Mouse (Mus musculus): Measurements from ENCODE around the gene Tnnt1. TPM values are rescaled to one million over a fixed set of nuclear protein-coding genes. Genes with fewer than 3 reads are reported as not detected.

Gene Tnnt1
- polyA plus RNA-seq, 1 experiment, result 1.7 TPM

DNA sequence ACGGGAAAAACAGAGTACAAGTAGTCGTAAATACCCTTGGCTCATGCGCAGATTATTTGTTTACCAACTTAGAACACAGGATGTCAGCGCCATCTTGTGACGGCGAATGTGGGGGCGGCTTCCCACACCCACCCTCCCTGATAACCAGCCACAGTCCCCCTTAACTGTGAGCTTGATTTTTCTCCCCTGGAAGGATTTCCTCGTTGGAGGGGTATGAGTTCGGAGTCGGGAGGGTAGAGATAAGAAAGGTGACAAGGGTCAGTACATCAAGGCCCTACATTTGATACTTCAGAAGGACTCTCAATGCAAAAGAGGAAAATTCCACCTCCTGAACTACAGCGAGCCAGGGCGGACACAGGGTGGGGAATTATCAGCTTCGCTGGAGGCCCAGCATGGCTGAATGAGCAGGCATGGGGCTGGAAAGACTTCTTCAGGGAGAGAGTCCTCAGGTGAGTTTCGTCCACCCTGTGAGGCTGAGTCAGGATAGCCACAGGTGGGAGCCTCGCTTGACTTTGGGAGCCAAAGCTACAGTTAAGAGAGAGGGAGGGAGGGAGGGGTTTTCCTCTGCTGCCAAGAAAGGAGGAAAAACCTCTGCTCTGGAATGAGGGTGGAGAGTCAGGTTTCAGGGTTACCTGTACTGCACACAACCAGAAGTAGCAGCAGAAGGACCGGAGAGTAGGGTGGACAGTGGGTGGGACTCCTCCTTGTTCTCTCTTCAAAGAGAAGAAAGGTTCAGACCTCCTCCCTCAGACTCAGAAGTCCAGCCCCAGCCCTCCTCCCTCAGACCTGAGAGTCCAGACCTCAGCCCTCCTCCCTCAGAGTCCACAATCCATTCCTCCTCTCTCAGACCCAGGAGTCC, 55.4 kb downstream of the Tnnt1 start, which contains the start of gene Eps8l1:
Eps8l1 (plus strand) TSS at position 99 of the 859 bp plus-strand sequence.
- WGBS, result 42% methylated on average over 14 of the region's 16 CpGs

More for the DNA sequence above, 55.4 kb downstream of the Tnnt1 start, which contains the start of gene Eps8l1:
- no peak for DNase-seq (ENCODE audit: low read depth, low spot score)

Other genes with a start within 250 kb of the Tnnt1 start
- 0.19 and 0.29 TPM in 2 replicates for gene Ncr1, start 178.7 kb downstream of the Tnnt1 start, polyA plus RNA-seq (2012; rRNA removed)
- gene Gp6, start 118.6 kb downstream of the Tnnt1 start, polyA plus RNA-seq (2012; rRNA removed), result 0.04 TPM in 1 of 2 replicates, not detected in the other
- 16.1 and 20.9 TPM in 2 replicates for gene Rdh13, start 70.7 kb downstream of the Tnnt1 start, polyA plus RNA-seq (2012; rRNA removed)
- 0.81 and 1.7 TPM in 2 replicates for gene Eps8l1, start 55.7 kb downstream of the Tnnt1 start, polyA plus RNA-seq (2012; rRNA removed)
- 42.8 and 51.7 TPM in 2 replicates for gene Ppp1r12c, start 14.7 kb downstream of the Tnnt1 start, polyA plus RNA-seq (2012; rRNA removed)
- gene Tnni3, start 7.8 kb upstream of the Tnnt1 start, polyA plus RNA-seq (2012; rRNA removed), result 1.5 and 1.9 TPM in 2 replicates
- 2.4 and 3.5 TPM in 2 replicates for gene Dnaaf3, start 16.1 kb upstream of the Tnnt1 start, polyA plus RNA-seq (2012; rRNA removed)
- gene Syt5, start 31.2 kb upstream of the Tnnt1 start, polyA plus RNA-seq (2012; rRNA removed), result 4.5 and 5.3 TPM in 2 replicates
- 85.7 and 191 TPM in 2 replicates for gene Ptprh, start 87.7 kb upstream of the Tnnt1 start, polyA plus RNA-seq (2012; rRNA removed)
- gene Tmem86b, start 115.0 kb upstream of the Tnnt1 start, polyA plus RNA-seq (2012; rRNA removed), result 72.9 and 162 TPM in 2 replicates
- gene Ppp6r1, start 142.6 kb upstream of the Tnnt1 start, polyA plus RNA-seq (2012; rRNA removed), result 104 and 150 TPM in 2 replicates
- 32.7 and 34.4 TPM in 2 replicates for gene Hspbp1, start 168.7 kb upstream of the Tnnt1 start, polyA plus RNA-seq (2012; rRNA removed)
- 1.7 and 2.3 TPM in 2 replicates for gene Brsk1, start 174.2 kb upstream of the Tnnt1 start, polyA plus RNA-seq (2012; rRNA removed)
- 84.0 and 118 TPM in 2 replicates for gene Tmem150b, start 208.9 kb upstream of the Tnnt1 start, polyA plus RNA-seq (2012; rRNA removed)
- gene Kmt5c, start 223.7 kb upstream of the Tnnt1 start, polyA plus RNA-seq (2012; rRNA removed), result 95.6 and 126 TPM in 2 replicates
- 45.0 and 50.2 TPM in 2 replicates for gene Cox6b2, start 236.7 kb upstream of the Tnnt1 start, polyA plus RNA-seq (2012; rRNA removed)